Mouse (Mus musculus) adipose tissue, adult 10 weeks (tissue): ENCODE results near the gene 4930507D05Rik. TPM values are rescaled to one million over a fixed set of nuclear protein-coding genes. Genes with fewer than 3 reads are reported as not detected.

Experiments used
- polyA plus RNA-seq: library from polyadenylated mRNA; stranded (reverse); fragments of 350-450 nt; fragmentation: Illumina TruSeq; extraction: RNeasy Lipid Tissue Mini Kit (QIAGEN cat#74804); gene quantifications from one replicate; pipeline ENCODE4 v1.2.3, GENCODE M21; 2014; ENCODE audit warnings: low read depth, low replicate concordance

The 4930507D05Rik gene
- 0.16 TPM for polyA plus RNA-seq

GRCm38 (mm10) chr10:62449364-62450279, at the start of gene 4930507D05Rik, which contains the start of gene Supv3l1:
4930507D05Rik (plus strand) TSS chr10:62449489.
Supv3l1 (minus strand) TSS chr10:62449738.

GRCm38 (mm10) chr10:62422255-62422654, 27.0 kb upstream of the 4930507D05Rik start, which contains the start of gene Hkdc1:
Hkdc1 (minus strand) TSS chr10:62422491.

DNA sequence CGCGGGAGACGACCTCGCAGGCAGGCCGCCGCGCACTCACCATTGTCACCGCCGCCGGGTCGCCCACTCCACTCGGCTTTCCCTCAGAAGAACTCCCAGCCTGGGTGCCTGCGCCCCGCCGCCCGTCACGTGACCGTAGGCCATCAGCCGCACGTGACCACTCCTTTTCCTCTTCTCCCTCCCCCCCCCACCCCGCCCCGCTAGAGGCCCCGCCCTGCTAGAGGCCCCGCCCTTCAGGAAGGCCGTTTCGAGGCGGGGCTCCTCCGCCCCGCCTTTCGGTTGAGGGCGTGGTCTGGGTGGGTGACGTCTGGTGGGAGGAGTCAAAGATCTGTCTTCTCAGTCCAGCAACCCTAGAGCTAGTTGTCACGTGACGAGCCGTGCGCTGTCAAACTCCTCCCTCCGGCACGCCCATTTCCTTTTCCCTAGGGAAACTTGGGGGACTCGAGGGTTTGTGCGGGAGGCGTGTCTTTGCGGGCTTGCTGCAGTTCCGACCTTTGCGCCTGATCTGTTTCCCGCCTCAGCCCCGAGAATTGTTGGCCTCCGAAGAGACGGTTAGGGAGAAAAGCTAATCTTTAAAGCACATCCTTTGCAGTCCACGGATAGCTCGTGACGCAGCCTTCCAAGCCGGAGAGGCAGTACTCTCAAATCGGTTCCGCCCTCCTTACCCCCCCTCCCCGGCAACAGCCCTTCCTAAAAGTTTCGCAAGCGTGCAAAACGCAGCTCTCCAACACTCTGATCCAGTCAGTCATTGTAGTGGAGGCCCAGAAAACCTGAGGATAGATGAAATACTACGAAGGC, 37.5 kb downstream of the 4930507D05Rik start, which contains the start of gene Vps26a:
Gene Vps26a, minus strand, starts transcription at position 188 of the 798 bp plus-strand sequence.

Other genes starting within 250 kb of the 4930507D05Rik start
- gene Tspan15, start 218.2 kb upstream of the 4930507D05Rik start, polyA plus RNA-seq: 68.7 TPM
- not detected for gene Tacr2, start 197.1 kb upstream of the 4930507D05Rik start, polyA plus RNA-seq
- 53.4 TPM for gene Hk1, start 69.6 kb upstream of the 4930507D05Rik start, polyA plus RNA-seq
- 0.30 TPM for gene Hkdc1, start 27.0 kb upstream of the 4930507D05Rik start, polyA plus RNA-seq
- gene Supv3l1, start 249 bp downstream of the 4930507D05Rik start, polyA plus RNA-seq: 18.3 TPM
- gene Vps26a, start 37.3 kb downstream of the 4930507D05Rik start, polyA plus RNA-seq: 53.9 TPM
- 150 TPM for gene Srgn, start 78.0 kb downstream of the 4930507D05Rik start, polyA plus RNA-seq
- 42.3 TPM for gene Kif1bp, start 129.0 kb downstream of the 4930507D05Rik start, polyA plus RNA-seq
- 30.8 TPM for gene Ddx21, start 152.8 kb downstream of the 4930507D05Rik start, polyA plus RNA-seq
- gene Ddx50, start 201.7 kb downstream of the 4930507D05Rik start, polyA plus RNA-seq: 81.3 TPM